Mouse (Mus musculus) C2C12 (cell line): ENCODE data around the gene Crx.

Experiments used
- CTCF ChIP-seq: IDR thresholded peaks from one replicate; pipeline ENCODE4 v1.5.1; 2011; ENCODE audit not compliant: control insufficient read depth, insufficient read depth, insufficient read length
- MYOG ChIP-seq: IDR thresholded peaks from one replicate; pipeline ENCODE4 v1.6.1; 2011; ENCODE audit not compliant: control insufficient read depth, insufficient read length; ENCODE audit errors: extremely low read depth

GRCm38 (mm10) chr7:15839578-15839977, 40.2 kb downstream of the Crx start, which contains the start of gene Obox6:
- TF ChIP-seq MYOG = no peak
- no peak for TF ChIP-seq CTCF
